In genomic region chr8:4511429-4512115, GRCm38 (mm10) we compare ENCODE assay signal across 15 mouse cellular contexts. TPM values are rescaled to one million over a fixed set of nuclear protein-coding genes. Genes with fewer than 3 reads are reported as not detected.
DNase-seq lines count a peak whose midpoint lies in the region; ATAC-seq and TF ChIP-seq lines count a peak whose summit lies in the region.
"Had no signal": no experiment of that assay in that cellular context is flagged by ENCODE, and none has a peak within 500 bp of the region (broad histone marks: within the 10 kb centered on the region; RNA-seq: fewer than 3 reads in every experiment).

No protein-coding gene starts in this region.

- ATAC-seq in hindbrain, embryonic 15.5 days (ENCODE audit: low FRiP score, low read depth) = no peak
- no peak for ATAC-seq in hindbrain, postnatal 0 days
- ATAC-seq in midbrain, embryonic 11.5 days (ENCODE audit: low FRiP score) = no peak; the same call in 1 of the 2 replicates
- ATAC-seq in midbrain, postnatal 0 days (ENCODE audit: low FRiP score) = no peak
- peak; percentile 54 for ATAC-seq in intestine, embryonic 16.5 days
- ATAC-seq: activated CD4-positive, CD25-positive, alpha-beta regulatory T cell, adult 4 months had no signal

- H3K27me3 ChIP-seq in hindbrain, embryonic 15.5 days = no peaks in the 10 kb centered on the region
- no peaks in the 10 kb centered on the region for H3K27me3 ChIP-seq in hindbrain, postnatal 0 days (ENCODE audit: insufficient read depth, low read length)
- no peaks in the 10 kb centered on the region for H3K27me3 ChIP-seq in midbrain, embryonic 11.5 days (ENCODE audit: control insufficient read depth, insufficient read depth, low read length)
- H3K27me3 ChIP-seq in midbrain, postnatal 0 days (ENCODE audit: insufficient read depth, low read length) = no peaks in the 10 kb centered on the region
- no peaks in the 10 kb centered on the region for H3K27me3 ChIP-seq in intestine, embryonic 16.5 days (replicated peaks; ENCODE audit: control insufficient read depth, insufficient read depth, low read length)
- H3K27me3 ChIP-seq: CH12.LX; hindbrain, embryonic 13.5 days; neural tube, embryonic 13.5 days had no signal

- H3K36me3 ChIP-seq in hindbrain, embryonic 15.5 days = no peaks in the 10 kb centered on the region
- no peaks in the 10 kb centered on the region; the same call in 1 of the 2 replicates for H3K36me3 ChIP-seq in hindbrain, postnatal 0 days (ENCODE audit: insufficient read depth, low read length)
- H3K36me3 ChIP-seq in midbrain, embryonic 11.5 days (ENCODE audit: control insufficient read depth, insufficient read depth, low read length) = no peaks in the 10 kb centered on the region
- peaks cover under 1% of the 10 kb centered on the region; the same call in 1 of the 2 replicates for H3K36me3 ChIP-seq in midbrain, postnatal 0 days (ENCODE audit: insufficient read depth, low read length)
- no peaks in the 10 kb centered on the region for H3K36me3 ChIP-seq in intestine, embryonic 16.5 days (ENCODE audit: control insufficient read depth, insufficient read depth, low read length)

- TF ChIP-seq CTCF in hindbrain, postnatal 0 days (IDR thresholded peaks at IDR 0.05; ENCODE audit: low read depth) = no peak
- no peak for TF ChIP-seq CTCF in midbrain, postnatal 0 days (IDR thresholded peaks at IDR 0.05)

- H3K27ac ChIP-seq in hindbrain, embryonic 15.5 days (replicated peaks) = peak overlapping the region; percentile 42; the same call in 1 of the 2 replicates
- H3K27ac ChIP-seq in hindbrain, postnatal 0 days = no peak overlapping the region; the same call in 1 of the 2 replicates
- peak overlapping the region; percentile 52 for H3K27ac ChIP-seq in midbrain, embryonic 11.5 days (ENCODE audit: low read depth, low read length)
- no peak overlapping the region for H3K27ac ChIP-seq in midbrain, postnatal 0 days (ENCODE audit: low read depth, low read length)
- H3K27ac ChIP-seq in intestine, embryonic 16.5 days (ENCODE audit: low read length) = peak overlapping the region; percentile 79
- H3K27ac ChIP-seq: hindbrain, embryonic 13.5 days; macrophage; neural tube, embryonic 13.5 days had no signal

- H3K4me1 ChIP-seq in hindbrain, embryonic 15.5 days (replicated peaks) = peaks cover 11% of the 10 kb centered on the region; the same call in 1 of the 2 replicates
- no peaks in the 10 kb centered on the region for H3K4me1 ChIP-seq in hindbrain, postnatal 0 days (ENCODE audit: insufficient read depth, low read length)
- H3K4me1 ChIP-seq in midbrain, embryonic 11.5 days (ENCODE audit: control insufficient read depth, insufficient read depth, low read length) = peaks cover 14% of the 10 kb centered on the region
- H3K4me1 ChIP-seq in midbrain, postnatal 0 days (ENCODE audit: insufficient read depth, low read length) = peaks cover 5% of the 10 kb centered on the region; the same call in 1 of the 2 replicates
- peaks cover 24% of the 10 kb centered on the region for H3K4me1 ChIP-seq in intestine, embryonic 16.5 days (ENCODE audit: control insufficient read depth, insufficient read depth, low read length)

- WGBS in hindbrain, embryonic 15.5 days = 29% methylated on average over 2 of the region's 2 CpGs
- WGBS in hindbrain, postnatal 0 days = 31% methylated on average over 2 of the region's 2 CpGs
- 12% methylated on average over 2 of the region's 2 CpGs for WGBS in midbrain, embryonic 11.5 days
- 17% methylated on average over 2 of the region's 2 CpGs for WGBS in midbrain, postnatal 0 days
- 10% methylated on average over 2 of the region's 2 CpGs for WGBS in intestine, embryonic 16.5 days

- H3K4me3 ChIP-seq in hindbrain, embryonic 15.5 days = no peak overlapping the region
- no peak overlapping the region for H3K4me3 ChIP-seq in hindbrain, postnatal 0 days (ENCODE audit: low read length)
- no peak overlapping the region for H3K4me3 ChIP-seq in midbrain, embryonic 11.5 days (ENCODE audit: low read depth, low read length)
- H3K4me3 ChIP-seq in midbrain, postnatal 0 days (ENCODE audit: low read depth, low read length) = no peak overlapping the region
- H3K4me3 ChIP-seq in intestine, embryonic 16.5 days (ENCODE audit: low read length) = no peak overlapping the region
- H3K4me3 ChIP-seq: hindbrain, embryonic 13.5 days; neural tube, embryonic 13.5 days had no signal

- no peak for DNase-seq in hindbrain, postnatal 0 days (ENCODE audit: low spot score)
- DNase-seq in midbrain, embryonic 11.5 days (ENCODE audit: low spot score, missing footprints) = no peak
- DNase-seq in midbrain, postnatal 0 days (ENCODE audit: low spot score) = no peak
- DNase-seq in cerebellum, postnatal 10 days = no peak
- DNase-seq in adrenal gland, postnatal 36 days = no peak
- DNase-seq in embryo, embryonic 10 days (ENCODE audit: low spot score) = no peak
- DNase-seq: right cerebral cortex, postnatal 14 days; thymus, adult 2 months had no signal

- H3K4me2 ChIP-seq in hindbrain, embryonic 15.5 days = no peak overlapping the region
- no peak overlapping the region for H3K4me2 ChIP-seq in hindbrain, postnatal 0 days (ENCODE audit: low read depth, low read length)
- no peak overlapping the region for H3K4me2 ChIP-seq in midbrain, embryonic 11.5 days
- no peak overlapping the region for H3K4me2 ChIP-seq in midbrain, postnatal 0 days (ENCODE audit: low read depth, low read length, poor library complexity, severe bottlenecking)
- H3K4me2 ChIP-seq in intestine, embryonic 16.5 days (ENCODE audit: low read depth, low read length) = peak overlapping the region; percentile 23; the same call in 1 of the 2 replicates
- H3K4me2 ChIP-seq: hindbrain, embryonic 13.5 days; neural tube, embryonic 13.5 days had no signal

- H3K9ac ChIP-seq in hindbrain, embryonic 15.5 days = no peak overlapping the region
- no peak overlapping the region for H3K9ac ChIP-seq in hindbrain, postnatal 0 days (replicated peaks; ENCODE audit: low read length)
- H3K9ac ChIP-seq in midbrain, embryonic 11.5 days (ENCODE audit: low read length) = peak overlapping the region; percentile 47; the same call in 1 of the 2 replicates
- no peak overlapping the region for H3K9ac ChIP-seq in midbrain, postnatal 0 days (replicated peaks; ENCODE audit: low read length, poor library complexity, severe bottlenecking)
- peak overlapping the region; percentile 26; the same call in 1 of the 2 replicates for H3K9ac ChIP-seq in intestine, embryonic 16.5 days (ENCODE audit: low read depth, low read length)
- H3K9ac ChIP-seq: hindbrain, embryonic 13.5 days; neural tube, embryonic 13.5 days had no signal

- no peaks in the 10 kb centered on the region for H3K9me3 ChIP-seq in hindbrain, embryonic 15.5 days
- H3K9me3 ChIP-seq in hindbrain, postnatal 0 days (ENCODE audit: low read length) = no peaks in the 10 kb centered on the region
- H3K9me3 ChIP-seq in midbrain, embryonic 11.5 days (ENCODE audit: control insufficient read depth, low read length) = no peaks in the 10 kb centered on the region
- no peaks in the 10 kb centered on the region for H3K9me3 ChIP-seq in midbrain, postnatal 0 days (ENCODE audit: low read length)
- no peaks in the 10 kb centered on the region for H3K9me3 ChIP-seq in intestine, embryonic 16.5 days (ENCODE audit: control insufficient read depth, low read length)
- H3K9me3 ChIP-seq: hindbrain, embryonic 13.5 days; neural tube, embryonic 13.5 days had no signal

RNA-seq across cellular contexts. Expression of gene Cers4, which starts 18.7 kb away (rescaled TPM):
- 46.7 and 55.6 TPM in 2 replicates for polyA plus RNA-seq in hindbrain, embryonic 15.5 days (2015; fragmentation: Nextera tagmentation; extraction: Ambion mirVana)
- 45.3 and 63.0 TPM in 2 replicates for total RNA-seq in hindbrain, postnatal 0 days (2014; rRNA removed)
- polyA plus RNA-seq in hindbrain, postnatal 0 days (2015; fragmentation: Nextera tagmentation; extraction: Ambion mirVana) = 50.9 and 52.4 TPM in 2 replicates
- 12.7 and 15.0 TPM in 2 replicates for polyA plus RNA-seq in midbrain, embryonic 11.5 days (2014; fragmentation: Nextera tagmentation; extraction: Ambion mirVana)
- 38.3 and 40.1 TPM in 2 replicates for total RNA-seq in midbrain, postnatal 0 days (2014; rRNA removed)
- 55.3 and 59.7 TPM in 2 replicates for polyA plus RNA-seq in midbrain, postnatal 0 days (2015; fragmentation: Nextera tagmentation; extraction: Ambion mirVana)
- 14.9 and 17.0 TPM in 2 replicates for polyA plus RNA-seq in intestine, embryonic 16.5 days (2015; fragmentation: Nextera tagmentation; extraction: Ambion mirVana)
- total RNA-seq in adrenal gland, postnatal 36 days (2021) = 10 to 100 TPM; 20.3 to 21.3 TPM

Comparison
In these comparisons a context has a peak if more than half of its experiments do, and no peak if none do; other contexts are left out.
1. H3K27ac ChIP-seq: peak in hindbrain, embryonic 15.5 days (single experiment), midbrain, embryonic 11.5 days (single experiment) and intestine, embryonic 16.5 days (single experiment); none in hindbrain, postnatal 0 days (single experiment) and midbrain, postnatal 0 days (single experiment).
2. H3K9ac ChIP-seq: peak in midbrain, embryonic 11.5 days (single experiment) and intestine, embryonic 16.5 days (single experiment); none in hindbrain, embryonic 15.5 days (single experiment), hindbrain, postnatal 0 days (single experiment) and midbrain, postnatal 0 days (single experiment).